Mouse (Mus musculus) midbrain, postnatal 0 days (tissue): ENCODE data around the gene Slc16a2. TPM values are rescaled to one million over a fixed set of nuclear protein-coding genes. Genes with fewer than 3 reads are reported as not detected.
A peak's percentile ranks its signal among the peaks of the same experiment; 100 is the strongest.

Experiments
- ATAC-seq: fragments of 200-750 bp; cut with Nextera tagmentation; 2 replicates; pipeline ENCODE4 v1.8.0; 2017; ENCODE audit warnings: moderate number of reproducible peaks, mild to moderate bottlenecking, moderate TSS enrichment, moderate library complexity; ENCODE audit not compliant: low FRiP score
- DNase-seq: peaks from one replicate; pipeline ENCODE4 v3.0.0-alpha.2; 2015; ENCODE audit warnings: low spot score
- H3K27ac ChIP-seq: fragments of 300-500 bp; sonication (generic); 2 replicates; pipeline ENCODE4 v1.5.1; 2014; ENCODE audit warnings: low read depth, mild to moderate bottlenecking, low read length, mixed read lengths
- H3K27me3 ChIP-seq: fragments of 300-500 bp; sonication (generic); 2 replicates; pipeline ENCODE4 v1.6.1; 2014; ENCODE audit warnings: low read length, control low read depth, mixed read lengths; ENCODE audit not compliant: insufficient read depth
- H3K36me3 ChIP-seq: fragments of 300-500 bp; sonication (generic); 2 replicates; pipeline ENCODE4 v1.6.1; 2014; ENCODE audit warnings: low read length, control low read depth, mixed read lengths; ENCODE audit not compliant: insufficient read depth
- H3K4me1 ChIP-seq: fragments of 300-500 bp; sonication (generic); 2 replicates; pipeline ENCODE4 v1.6.1; 2014; ENCODE audit warnings: mild to moderate bottlenecking, control low read depth, antibody characterized with exemption, low read length, mixed read lengths; ENCODE audit not compliant: insufficient read depth
- H3K4me2 ChIP-seq: fragments of 300-500 bp; sonication (generic); 2 replicates; pipeline ENCODE4 v1.6.1; 2014; ENCODE audit warnings: low read depth, mild to moderate bottlenecking, low read length, mixed read lengths; ENCODE audit not compliant: poor library complexity, severe bottlenecking
- H3K4me3 ChIP-seq: fragments of 300-500 bp; sonication (generic); 2 replicates; pipeline ENCODE4 v1.5.1; 2014; ENCODE audit warnings: low read depth, mild to moderate bottlenecking, low read length, moderate library complexity
- H3K9ac ChIP-seq: fragments of 300-500 bp; sonication (generic); replicated peaks from 2 replicates; pipeline ENCODE4 v1.6.1; 2014; ENCODE audit warnings: mild to moderate bottlenecking, low read length, moderate library complexity, mixed read lengths; ENCODE audit not compliant: poor library complexity, severe bottlenecking
- H3K9me3 ChIP-seq: fragments of 300-500 bp; sonication (generic); 2 replicates; pipeline ENCODE4 v1.6.1; 2016; ENCODE audit warnings: low read length, control low read depth
- CTCF ChIP-seq: IDR thresholded peaks from 2 replicates; pipeline ENCODE4 v1.5.1; 2016; ENCODE audit warnings: antibody characterized with exemption, mild to moderate bottlenecking
- WGBS: fragments of 180-500 bp; shearing (Covaris S2); extraction: QIAGEN DNeasy Blood & Tissue Kit; methylation state at CpG from one replicate; pipeline ENCODE4 v1.1.7; 2014; 5-methylcytosine and 5-hydroxymethylcytosine counted together
- polyA plus RNA-seq: library from polyadenylated mRNA; unstranded; fragments of >200 nt; fragmentation: Nextera tagmentation; extraction: Ambion mirVana; gene quantifications from 2 replicates; pipeline ENCODE4 v1.2.1, GENCODE M21; 2015
- total RNA-seq: library from RNA; depleted of rRNA; stranded (reverse); fragments of >200 nt; gene quantifications from 2 replicates; pipeline ENCODE4 v1.2.3, GENCODE M21; 2014; rRNA removed

The Slc16a2 gene
- total RNA-seq = 42.4 and 48.4 TPM in 2 replicates
- polyA plus RNA-seq = 25.3 and 25.9 TPM in 2 replicates

DNA sequence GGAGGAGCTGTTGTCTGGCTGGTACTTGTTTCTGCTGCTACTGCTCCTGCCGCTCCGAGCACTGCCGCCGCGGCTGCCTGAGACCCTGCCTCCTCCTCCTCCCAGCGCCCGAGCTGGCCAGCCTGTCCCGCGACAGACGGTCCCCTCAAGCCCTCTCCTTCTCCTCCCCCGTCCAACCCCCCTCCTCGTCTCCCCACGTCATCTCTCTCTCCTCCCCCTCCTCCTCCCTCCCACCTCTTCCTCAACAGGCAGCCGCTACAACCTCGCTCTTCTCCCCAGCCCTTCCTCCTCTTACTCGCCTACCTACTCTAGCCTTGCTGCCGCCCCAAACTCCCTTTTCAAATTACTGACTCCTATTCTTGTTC is at the start of gene Slc16a2:
TSS of gene Slc16a2 (minus strand) at position 152 of the 365 bp plus-strand sequence.
- H3K9me3 ChIP-seq = no peaks in the 10 kb centered on the region
- 15% methylated on average over 11 of the region's 17 CpGs for WGBS
- no peaks in the 10 kb centered on the region for H3K36me3 ChIP-seq
- peaks cover 29% of the 10 kb centered on the region; the same call in 1 of the 2 replicates for H3K27me3 ChIP-seq
- H3K4me1 ChIP-seq = no peaks in the 10 kb centered on the region
- peak; percentile 65 for DNase-seq
- ATAC-seq = peak; percentile 91
- TF ChIP-seq CTCF = no peak
- H3K9ac ChIP-seq = peak within 1 kb of the TSS; percentile 54
- H3K4me3 ChIP-seq = peak within 1 kb of the TSS; percentile 55
- H3K4me2 ChIP-seq = peak within 1 kb of the TSS; percentile 71
- peak within 1 kb of the TSS; percentile 69 for H3K27ac ChIP-seq

DNA sequence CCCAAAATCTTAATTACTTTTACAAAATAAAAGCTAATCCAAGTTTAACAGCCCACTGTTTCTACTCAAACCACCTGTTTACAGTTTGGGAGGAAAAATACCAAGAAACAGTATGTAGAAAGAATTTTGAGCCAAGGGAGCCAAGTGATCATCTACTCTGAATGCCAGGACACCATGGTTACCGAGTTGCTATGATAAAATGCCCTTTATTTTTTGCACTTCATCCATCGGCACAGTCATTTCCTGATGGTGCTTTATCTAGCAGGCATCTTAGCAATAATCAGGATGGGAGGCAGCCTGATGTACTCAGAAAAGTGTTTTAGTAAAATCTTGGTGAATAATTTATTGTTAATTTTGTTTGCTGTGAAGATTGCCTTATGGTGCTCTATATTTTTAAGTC is 41.7 kb upstream of the Slc16a2 start:
- H3K27me3 ChIP-seq = peaks cover 11% of the 10 kb centered on the region; the same call in 1 of the 2 replicates
- ATAC-seq = no peak
- WGBS = 52% methylated on average over 2 of the region's 2 CpGs
- no peak overlapping the region for H3K9ac ChIP-seq
- TF ChIP-seq CTCF = no peak
- H3K4me3 ChIP-seq = no peak overlapping the region
- no peaks in the 10 kb centered on the region for H3K4me1 ChIP-seq
- peak; percentile 1 for DNase-seq
- no peaks in the 10 kb centered on the region for H3K36me3 ChIP-seq
- no peaks in the 10 kb centered on the region for H3K9me3 ChIP-seq
- no peak overlapping the region for H3K27ac ChIP-seq
- H3K4me2 ChIP-seq = no peak overlapping the region

DNA sequence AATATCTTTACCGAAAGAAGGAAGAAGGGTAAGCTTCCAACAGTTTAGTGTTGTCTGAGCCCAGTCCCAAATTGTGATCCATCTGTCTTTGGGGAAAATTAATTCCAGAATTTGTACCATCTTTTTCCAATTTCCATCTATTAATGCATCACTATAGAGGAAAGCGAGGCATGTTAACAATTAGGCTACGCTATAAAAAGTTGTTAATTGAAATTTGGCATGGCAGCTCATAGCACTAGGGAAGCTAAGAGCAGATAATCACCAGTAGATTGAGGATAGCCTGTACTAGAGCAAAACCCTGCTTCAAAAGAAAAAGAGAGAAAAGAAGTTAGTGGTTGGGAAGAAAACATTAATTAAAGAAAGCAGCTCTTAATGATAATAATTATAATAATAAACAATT is 41.1 kb upstream of the Slc16a2 start:
- DNase-seq (no peak), ATAC-seq (no peak)
- TF ChIP-seq CTCF = no peak
- H3K4me2 ChIP-seq = no peak overlapping the region
- WGBS = 89% methylated on average over 3 of the region's 3 CpGs
- no peaks in the 10 kb centered on the region for H3K36me3 ChIP-seq
- H3K4me3 ChIP-seq = no peak overlapping the region
- H3K9ac ChIP-seq = no peak overlapping the region
- H3K4me1 ChIP-seq = no peaks in the 10 kb centered on the region
- H3K27me3 ChIP-seq = peaks cover 8% of the 10 kb centered on the region; the same call in 1 of the 2 replicates
- H3K9me3 ChIP-seq = no peaks in the 10 kb centered on the region
- no peak overlapping the region for H3K27ac ChIP-seq

DNA sequence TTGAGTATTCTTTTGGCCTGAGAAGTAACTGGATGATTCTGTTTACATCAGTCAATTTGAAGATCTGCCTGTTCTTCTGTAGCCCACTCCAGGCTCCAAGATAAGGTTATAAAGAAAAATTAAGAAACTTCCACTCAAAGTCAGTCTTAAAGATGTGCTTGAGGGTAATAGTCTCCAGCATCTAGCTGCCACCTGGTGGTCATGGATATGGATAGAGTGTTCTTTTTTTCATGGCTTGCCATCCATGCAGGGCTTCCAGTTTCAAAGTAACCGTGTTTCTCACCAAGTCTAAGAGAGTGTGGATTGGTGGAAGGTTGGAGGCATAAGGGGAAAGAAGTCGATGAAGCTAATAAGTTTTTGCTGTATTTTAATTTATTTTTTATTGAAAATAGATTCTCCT is 23.5 kb upstream of the Slc16a2 start:
- peak; percentile 67 for TF ChIP-seq CTCF
- Histone ChIP-seq H3K9me3 (no peaks in the 10 kb centered on the region), H3K9ac (no peak overlapping the region), H3K27me3 (peaks cover 10% of the 10 kb centered on the region; the same call in 1 of the 2 replicates), H3K27ac (no peak overlapping the region), H3K4me1 (no peaks in the 10 kb centered on the region), H3K4me3 (no peak overlapping the region), H3K4me2 (no peak overlapping the region), H3K36me3 (no peaks in the 10 kb centered on the region)
- DNase-seq (peak; percentile 46), ATAC-seq (no peak)
- 41% methylated on average over 2 of the region's 2 CpGs for WGBS

DNA sequence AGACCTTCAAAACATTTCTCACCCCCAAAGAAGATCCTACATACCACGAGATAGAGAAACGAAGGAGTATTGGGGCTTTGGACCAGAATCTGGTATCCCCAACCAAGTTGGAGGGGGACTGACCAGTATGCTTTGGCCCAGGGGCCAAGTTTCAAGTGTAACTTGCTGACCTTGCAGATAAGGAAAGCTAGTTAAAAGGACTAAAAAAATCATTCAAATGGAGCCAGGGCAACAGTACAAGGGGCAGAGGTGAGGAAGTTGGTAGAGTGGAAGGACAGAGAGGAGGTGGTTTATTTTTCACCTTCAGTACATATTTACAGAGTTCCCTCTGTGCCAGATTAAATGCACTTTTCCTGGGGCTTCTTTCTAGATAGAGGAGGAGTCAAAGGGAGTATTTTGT is 7.1 kb upstream of the Slc16a2 start:
- H3K4me3 ChIP-seq = no peak overlapping the region
- H3K4me2 ChIP-seq = no peak overlapping the region
- peaks cover 22% of the 10 kb centered on the region; the same call in 1 of the 2 replicates for H3K27me3 ChIP-seq
- no peaks in the 10 kb centered on the region for H3K4me1 ChIP-seq
- no peak overlapping the region for H3K27ac ChIP-seq
- no peaks in the 10 kb centered on the region for H3K36me3 ChIP-seq
- ATAC-seq (no peak), DNase-seq (no peak)
- 93% methylated on average over 2 of the region's 2 CpGs for WGBS
- H3K9ac ChIP-seq = no peak overlapping the region
- TF ChIP-seq CTCF = no peak
- H3K9me3 ChIP-seq = no peaks in the 10 kb centered on the region

DNA sequence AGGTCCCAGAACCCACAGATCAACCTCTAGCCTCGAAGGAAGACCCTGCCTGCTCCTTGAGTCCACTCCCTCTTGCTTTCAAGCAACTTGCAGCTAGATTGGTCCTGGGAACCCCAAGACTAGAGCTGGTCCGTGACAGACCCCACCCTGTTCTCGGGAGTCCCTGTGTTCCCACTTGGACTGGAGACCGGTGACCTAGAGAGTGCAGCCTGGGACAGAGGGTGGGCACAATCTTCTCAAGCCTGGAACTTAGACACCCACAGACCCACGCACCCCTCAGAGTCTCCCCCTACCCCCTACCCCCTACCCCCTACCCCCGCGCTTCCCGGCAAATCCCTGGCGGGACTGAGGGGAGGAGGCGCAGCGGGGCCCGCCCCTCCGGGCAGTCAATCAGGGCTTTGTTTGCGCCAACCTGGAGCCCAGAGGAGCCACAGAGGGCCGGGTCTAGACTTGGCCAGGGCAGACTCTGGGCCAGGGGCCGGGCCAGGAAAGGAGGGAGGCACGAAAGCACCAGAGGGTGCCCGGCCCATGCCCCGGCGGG is 558 bp upstream of the Slc16a2 start:
- DNase-seq = peak; percentile 17
- H3K4me1 ChIP-seq = no peaks in the 10 kb centered on the region
- H3K36me3 ChIP-seq = no peaks in the 10 kb centered on the region
- 21% methylated on average over 11 of the region's 20 CpGs for WGBS
- peak overlapping the region; percentile 55 for H3K4me3 ChIP-seq
- H3K27ac ChIP-seq = peak overlapping the region; percentile 69
- H3K9me3 ChIP-seq = no peaks in the 10 kb centered on the region
- no peak for TF ChIP-seq CTCF
- peak overlapping the region; percentile 44 for H3K9ac ChIP-seq
- H3K27me3 ChIP-seq = peaks cover 25% of the 10 kb centered on the region; the same call in 1 of the 2 replicates
- peak; percentile 48 for ATAC-seq
- H3K4me2 ChIP-seq = peak overlapping the region; percentile 71
